Mouse (Mus musculus): ENCODE data around the gene Gnas. TPM values are rescaled to one million over a fixed set of nuclear protein-coding genes. Genes with fewer than 3 reads are reported as not detected.
A peak's percentile ranks its signal among the peaks of the same experiment; 100 is the strongest.

The Gnas gene
- polyA plus RNA-seq (2016; fragmentation: Nextera tagmentation; extraction: Ambion mirVana): 1,043 and 1,067 TPM in 2 replicates

- 59% methylated on average over 19 of the region's 19 CpGs for WGBS
- H3K4me1 ChIP-seq: peaks cover 49% of the 10 kb centered on the region
- H3K27me3 ChIP-seq (ENCODE audit: low read depth, poor library complexity, severe bottlenecking): peaks cover 48% of the 10 kb centered on the region
- DNase-seq (ENCODE audit: low spot score): peak; percentile 69
- H3K4me3 ChIP-seq: peak within 1 kb of the TSS; percentile 56
- peaks cover 36% of the 10 kb centered on the region for H3K9me3 ChIP-seq (replicated peaks)
- no peak within 1 kb of the TSS; the same call in 1 of the 2 replicates for H3K27ac ChIP-seq (replicated peaks)
- H3K36me3 ChIP-seq: peaks cover 100% of the 10 kb centered on the region
These were observed at the start of gene Gnas for GRCm38 (mm10) chr2:174284011-174284410. Gene Gnas (plus strand): TSS chr2:174284320.

DNA sequence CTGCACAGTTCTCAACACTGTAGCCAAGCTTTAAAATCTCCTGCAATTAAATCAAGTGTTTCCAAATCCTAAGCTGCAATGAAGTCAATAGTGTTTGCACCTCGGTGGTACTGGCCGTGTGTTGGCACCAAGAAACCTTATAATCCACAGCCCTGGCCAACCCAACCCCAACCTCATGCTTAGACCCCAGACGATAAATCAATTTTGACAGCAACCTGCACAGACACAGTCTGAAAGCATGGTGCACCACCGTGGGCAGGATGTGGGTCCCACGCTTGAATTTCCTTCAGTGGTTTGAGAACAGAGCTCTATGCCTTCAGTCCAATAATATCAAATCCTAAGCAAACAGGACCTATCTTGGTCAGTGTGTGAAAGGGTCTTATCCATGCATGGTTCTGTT is 41.7 kb upstream of the Gnas start:
- Histone ChIP-seq H3K4me3 (no peak overlapping the region), H3K4me1 (no peaks in the 10 kb centered on the region), H3K27ac (replicated peaks) (no peak overlapping the region), H3K9me3 (replicated peaks) (no peaks in the 10 kb centered on the region), H3K36me3 (no peaks in the 10 kb centered on the region), H3K27me3 (ENCODE audit: low read depth, poor library complexity, severe bottlenecking) (no peaks in the 10 kb centered on the region)
- DNase-seq (ENCODE audit: low spot score): no peak
- WGBS: 94% methylated on average over 5 of the region's 5 CpGs

DNA sequence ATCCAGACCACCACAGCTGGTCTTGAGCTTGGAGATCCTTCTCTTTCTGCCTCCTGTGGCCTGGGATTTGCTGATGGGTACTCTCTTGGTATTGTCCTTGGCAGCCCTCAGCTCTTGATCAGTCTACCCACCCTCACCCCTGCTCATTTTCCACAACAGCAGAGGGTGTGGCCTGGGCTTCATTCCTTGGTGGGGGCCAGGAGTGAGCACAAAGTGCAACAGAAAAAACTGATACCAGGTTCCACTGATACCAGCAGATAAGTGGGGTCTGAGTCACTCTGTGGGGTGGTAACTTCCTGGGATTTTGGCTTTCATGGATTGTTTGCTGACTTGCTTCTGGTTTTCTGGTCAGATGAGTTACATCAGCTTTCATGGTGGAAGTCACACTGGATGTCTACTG is 32.2 kb upstream of the Gnas start:
- Histone ChIP-seq H3K4me1 (peaks cover 12% of the 10 kb centered on the region), H3K36me3 (no peaks in the 10 kb centered on the region), H3K27me3 (ENCODE audit: low read depth, poor library complexity, severe bottlenecking) (0 out of 2 replicates have a peak, but pooled peaks cover 6% of the 10 kb centered on the region), H3K9me3 (replicated peaks) (no peaks in the 10 kb centered on the region), H3K27ac (replicated peaks) (no peak overlapping the region), H3K4me3 (no peak overlapping the region)
- DNase-seq (ENCODE audit: low spot score): no peak

DNA sequence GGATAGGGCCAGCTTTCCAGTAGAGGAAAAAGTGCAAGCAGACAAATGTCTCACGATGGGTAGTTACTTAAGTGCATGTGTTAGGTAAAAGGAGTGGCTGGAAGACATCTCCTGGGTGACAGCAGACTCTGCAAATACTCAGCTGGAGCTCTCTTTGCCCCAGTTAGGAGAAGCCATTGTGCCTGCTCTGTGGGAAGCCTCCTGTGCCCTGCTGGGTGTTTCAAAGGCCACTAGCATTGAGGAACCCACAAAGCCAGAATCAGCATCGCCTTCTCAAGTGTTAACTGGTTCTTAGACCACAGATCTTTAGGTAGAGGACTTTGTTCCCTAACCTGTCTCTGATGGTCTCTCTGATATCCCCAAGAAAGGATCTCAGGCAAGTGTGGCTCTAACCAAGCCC is 26.8 kb upstream of the Gnas start:
- peak overlapping the region; percentile 13; the same call in 1 of the 2 replicates for H3K27ac ChIP-seq (replicated peaks)
- peaks cover 63% of the 10 kb centered on the region for H3K4me1 ChIP-seq
- no peaks in the 10 kb centered on the region for H3K9me3 ChIP-seq (replicated peaks)
- no peak overlapping the region for H3K4me3 ChIP-seq
- WGBS: 20% methylated on average over 2 of the region's 2 CpGs
- no peak for DNase-seq (ENCODE audit: low spot score)
- no peaks in the 10 kb centered on the region for H3K36me3 ChIP-seq
- H3K27me3 ChIP-seq (ENCODE audit: low read depth, poor library complexity, severe bottlenecking): 0 out of 2 replicates have a peak, but pooled peaks cover 6% of the 10 kb centered on the region

GRCm38 (mm10) chr2:174260004-174260403 is 24.1 kb upstream of the Gnas start:
- WGBS: 7% methylated on average over 3 of the region's 3 CpGs
- Histone ChIP-seq H3K9me3 (replicated peaks) (no peaks in the 10 kb centered on the region), H3K4me1 (peaks cover 68% of the 10 kb centered on the region), H3K27me3 (ENCODE audit: low read depth, poor library complexity, severe bottlenecking) (0 out of 2 replicates have a peak, but pooled peaks cover 6% of the 10 kb centered on the region), H3K36me3 (peaks cover 3% of the 10 kb centered on the region), H3K4me3 (no peak overlapping the region), H3K27ac (replicated peaks) (peak overlapping the region; percentile 81)
- peak; percentile 53 for DNase-seq (ENCODE audit: low spot score)

GRCm38 (mm10) chr2:174260908-174261800 is 23.0 kb upstream of the Gnas start:
- H3K27ac ChIP-seq (replicated peaks): peak overlapping the region; percentile 81
- 11% methylated on average over 4 of the region's 4 CpGs for WGBS
- no peaks in the 10 kb centered on the region for H3K9me3 ChIP-seq (replicated peaks)
- 0 out of 2 replicates have a peak, but pooled peaks cover 6% of the 10 kb centered on the region for H3K27me3 ChIP-seq (ENCODE audit: low read depth, poor library complexity, severe bottlenecking)
- peaks cover 57% of the 10 kb centered on the region for H3K4me1 ChIP-seq
- H3K4me3 ChIP-seq: peak overlapping the region; percentile 20; the same call in 1 of the 2 replicates
- peak; percentile 47 for DNase-seq (ENCODE audit: low spot score)
- peaks cover 14% of the 10 kb centered on the region for H3K36me3 ChIP-seq

DNA sequence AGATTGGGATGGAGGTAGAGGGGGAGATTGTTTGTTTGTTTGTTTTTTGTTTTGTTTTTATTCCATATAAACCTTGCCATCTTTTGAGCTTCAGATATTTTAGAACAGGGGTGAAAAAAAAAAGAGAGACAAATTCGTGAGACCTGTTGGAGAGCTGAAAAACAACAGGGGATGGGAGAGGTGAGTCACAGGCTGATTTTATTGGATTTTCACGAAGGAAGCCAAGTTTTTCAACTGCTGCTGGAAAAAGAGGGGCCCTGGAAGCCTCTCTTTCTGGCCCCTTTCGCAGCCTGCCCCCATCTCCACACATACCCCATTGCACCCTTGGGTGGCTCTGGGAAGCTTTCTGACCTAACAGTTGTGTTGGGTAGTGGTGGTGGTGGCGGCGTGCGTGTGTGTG is 22.3 kb upstream of the Gnas start:
- Histone ChIP-seq H3K9me3 (replicated peaks) (no peaks in the 10 kb centered on the region), H3K36me3 (peaks cover 21% of the 10 kb centered on the region), H3K4me1 (peaks cover 56% of the 10 kb centered on the region), H3K4me3 (no peak overlapping the region), H3K27me3 (ENCODE audit: low read depth, poor library complexity, severe bottlenecking) (0 out of 2 replicates have a peak, but pooled peaks cover 1% of the 10 kb centered on the region), H3K27ac (replicated peaks) (peak overlapping the region; percentile 81)
- 33% methylated on average over 6 of the region's 6 CpGs for WGBS
- DNase-seq (ENCODE audit: low spot score): no peak

DNA sequence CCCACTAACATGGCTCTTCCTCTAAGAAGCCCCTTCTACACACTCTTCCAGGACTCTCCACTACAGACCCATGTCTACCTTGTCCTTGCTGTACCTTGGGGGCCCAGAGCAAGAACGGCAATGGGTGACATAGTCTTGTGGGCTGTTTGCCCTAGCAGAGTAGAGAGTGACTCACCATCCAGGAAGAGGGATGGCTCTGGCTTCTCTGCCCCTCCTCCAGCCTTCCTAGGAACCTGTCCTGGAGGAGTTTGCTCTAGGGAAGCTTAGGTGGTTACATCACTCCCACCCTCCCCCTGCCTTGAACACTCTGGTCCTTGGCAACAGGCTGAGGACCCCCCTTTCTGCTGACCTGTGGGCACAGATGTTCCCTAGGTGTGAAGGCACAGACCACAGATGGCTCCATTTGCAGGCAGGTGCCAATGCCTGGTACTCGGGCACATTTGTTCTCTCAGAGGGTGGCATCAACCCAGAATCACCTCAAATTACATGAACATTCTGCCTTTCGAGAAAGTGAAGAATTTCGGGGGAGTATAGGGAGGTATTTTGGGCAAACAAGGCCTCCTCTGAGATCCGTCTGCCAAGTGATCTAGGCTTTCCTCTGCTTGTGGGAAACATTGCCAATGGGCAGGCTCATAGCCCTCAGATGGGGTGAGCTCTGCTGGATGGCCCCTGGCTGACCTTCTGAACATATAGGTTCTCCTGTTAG is 20.9 kb upstream of the Gnas start:
- no peak overlapping the region for H3K4me3 ChIP-seq
- peaks cover 35% of the 10 kb centered on the region for H3K36me3 ChIP-seq
- no peak for DNase-seq (ENCODE audit: low spot score)
- no peaks in the 10 kb centered on the region for H3K9me3 ChIP-seq (replicated peaks)
- no peak overlapping the region for H3K27ac ChIP-seq (replicated peaks)
- 94% methylated on average over 5 of the region's 5 CpGs for WGBS
- no peaks in the 10 kb centered on the region for H3K27me3 ChIP-seq (ENCODE audit: low read depth, poor library complexity, severe bottlenecking)
- peaks cover 46% of the 10 kb centered on the region for H3K4me1 ChIP-seq

- H3K36me3 ChIP-seq: peaks cover 45% of the 10 kb centered on the region
- H3K27me3 ChIP-seq (ENCODE audit: low read depth, poor library complexity, severe bottlenecking): no peaks in the 10 kb centered on the region
- WGBS: 87% methylated on average over 8 of the region's 8 CpGs
- peaks cover 36% of the 10 kb centered on the region for H3K4me1 ChIP-seq
- no peak overlapping the region for H3K4me3 ChIP-seq
- H3K27ac ChIP-seq (replicated peaks): no peak overlapping the region
- no peaks in the 10 kb centered on the region for H3K9me3 ChIP-seq (replicated peaks)
- DNase-seq (ENCODE audit: low spot score): no peak
These were observed 19.9 kb upstream of the Gnas start for GRCm38 (mm10) chr2:174264248-174264647.

GRCm38 (mm10) chr2:174270416-174270815 is 13.7 kb upstream of the Gnas start:
- no peak for DNase-seq (ENCODE audit: low spot score)
- H3K27ac ChIP-seq (replicated peaks): no peak overlapping the region
- WGBS: 88% methylated on average over 7 of the region's 7 CpGs
- H3K9me3 ChIP-seq (replicated peaks): no peaks in the 10 kb centered on the region
- no peaks in the 10 kb centered on the region for H3K27me3 ChIP-seq (ENCODE audit: low read depth, poor library complexity, severe bottlenecking)
- no peak overlapping the region for H3K4me3 ChIP-seq
- H3K4me1 ChIP-seq: peaks cover 4% of the 10 kb centered on the region; the same call in 1 of the 2 replicates
- peaks cover 98% of the 10 kb centered on the region for H3K36me3 ChIP-seq

GRCm38 (mm10) chr2:174271459-174271858 is 12.7 kb upstream of the Gnas start:
- no peaks in the 10 kb centered on the region for H3K27me3 ChIP-seq (ENCODE audit: low read depth, poor library complexity, severe bottlenecking)
- peaks cover 4% of the 10 kb centered on the region; the same call in 1 of the 2 replicates for H3K4me1 ChIP-seq
- H3K27ac ChIP-seq (replicated peaks): no peak overlapping the region
- no peak overlapping the region for H3K4me3 ChIP-seq
- H3K36me3 ChIP-seq: peaks cover 97% of the 10 kb centered on the region
- WGBS: 87% methylated on average over 6 of the region's 6 CpGs
- no peaks in the 10 kb centered on the region for H3K9me3 ChIP-seq (replicated peaks)
- DNase-seq (ENCODE audit: low spot score): no peak

- H3K4me1 ChIP-seq: peaks cover 4% of the 10 kb centered on the region; the same call in 1 of the 2 replicates
- no peaks in the 10 kb centered on the region for H3K9me3 ChIP-seq (replicated peaks)
- H3K36me3 ChIP-seq: peaks cover 97% of the 10 kb centered on the region
- DNase-seq (ENCODE audit: low spot score): no peak
- H3K27ac ChIP-seq (replicated peaks): no peak overlapping the region
- WGBS: 94% methylated on average over 5 of the region's 5 CpGs
- H3K4me3 ChIP-seq: no peak overlapping the region
- H3K27me3 ChIP-seq (ENCODE audit: low read depth, poor library complexity, severe bottlenecking): no peaks in the 10 kb centered on the region
These were observed 11.0 kb upstream of the Gnas start for GRCm38 (mm10) chr2:174273131-174273530.
